Comparison of ENCODE assay signal across 8 mouse cellular contexts in the genomic region with DNA sequence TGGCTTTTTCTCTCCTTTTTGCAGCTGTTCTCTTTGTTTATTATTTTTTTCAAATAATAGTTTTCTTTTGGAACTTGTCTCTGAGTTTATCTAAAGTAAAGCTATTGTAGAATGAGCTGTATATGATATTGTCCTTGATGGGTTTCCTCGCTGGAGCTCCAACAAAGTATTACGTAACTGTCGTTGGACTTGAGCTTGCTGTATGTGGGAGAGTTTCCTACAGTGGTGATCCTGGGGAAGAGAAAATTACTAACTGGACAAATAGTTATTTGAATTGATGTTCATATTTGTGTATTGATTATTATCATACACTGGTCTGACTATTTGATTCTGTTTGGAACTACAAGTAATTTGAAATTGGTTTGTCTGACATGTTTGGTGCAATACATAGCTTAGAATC. TPM values are rescaled to one million over a fixed set of nuclear protein-coding genes. Genes with fewer than 3 reads are reported as not detected.
A peak's percentile ranks its signal among the peaks of the same experiment; 100 is the strongest.
DNase-seq lines count a peak whose midpoint lies in the region; ATAC-seq lines count a peak whose summit lies in the region.

No protein-coding gene starts in this region.

- H3K27ac ChIP-seq in kidney, embryonic 15.5 days: no peak overlapping the region
- H3K27ac ChIP-seq in brown adipose tissue, adult 24 weeks (replicated peaks; ENCODE audit: low read depth, low read length): no peak overlapping the region
- no peak overlapping the region for H3K27ac ChIP-seq in hindbrain, embryonic 15.5 days (replicated peaks)
- H3K27ac ChIP-seq in midbrain, embryonic 14.5 days (replicated peaks; ENCODE audit: low read depth, low read length): no peak overlapping the region

- H3K27me3 ChIP-seq in kidney, embryonic 15.5 days: no peaks in the 10 kb centered on the region
- no peaks in the 10 kb centered on the region for H3K27me3 ChIP-seq in hindbrain, embryonic 15.5 days
- H3K27me3 ChIP-seq in midbrain, embryonic 14.5 days (ENCODE audit: control insufficient read depth, insufficient read depth, low read length): 0 out of 2 replicates have a peak, but pooled peaks cover 2% of the 10 kb centered on the region

- H3K4me2 ChIP-seq in kidney, embryonic 15.5 days: peak overlapping the region; percentile 84
- H3K4me2 ChIP-seq in hindbrain, embryonic 15.5 days: peak overlapping the region; percentile 68
- peak overlapping the region; percentile 64 for H3K4me2 ChIP-seq in midbrain, embryonic 14.5 days (ENCODE audit: low read length)

- H3K4me3 ChIP-seq in kidney, embryonic 15.5 days (replicated peaks): peak overlapping the region; percentile 93
- peak overlapping the region; percentile 94; the same call in 1 of the 2 replicates for H3K4me3 ChIP-seq in brown adipose tissue, adult 24 weeks (ENCODE audit: insufficient read depth, low read depth, low read length)
- H3K4me3 ChIP-seq in hindbrain, embryonic 15.5 days: peak overlapping the region; percentile 97
- peak overlapping the region; percentile 94 for H3K4me3 ChIP-seq in midbrain, embryonic 14.5 days (replicated peaks; ENCODE audit: low read depth, low read length)

- peaks cover 45% of the 10 kb centered on the region for H3K4me1 ChIP-seq in kidney, embryonic 15.5 days
- peaks cover 9% of the 10 kb centered on the region for H3K4me1 ChIP-seq in brown adipose tissue, adult 24 weeks (ENCODE audit: control insufficient read depth, insufficient read depth, insufficient read length, low read length)
- H3K4me1 ChIP-seq in hindbrain, embryonic 15.5 days (replicated peaks): peaks cover 57% of the 10 kb centered on the region
- peaks cover 35% of the 10 kb centered on the region for H3K4me1 ChIP-seq in midbrain, embryonic 14.5 days (ENCODE audit: control insufficient read depth, insufficient read depth, low read length)

- no peaks in the 10 kb centered on the region for H3K9me3 ChIP-seq in kidney, embryonic 15.5 days (replicated peaks)
- H3K9me3 ChIP-seq in hindbrain, embryonic 15.5 days: no peaks in the 10 kb centered on the region
- H3K9me3 ChIP-seq in midbrain, embryonic 14.5 days (ENCODE audit: control insufficient read depth, low read length): no peaks in the 10 kb centered on the region

- ATAC-seq in kidney, embryonic 15.5 days (replicated peaks; ENCODE audit: low FRiP score): no peak
- ATAC-seq in hindbrain, embryonic 15.5 days (ENCODE audit: low FRiP score, low read depth): no peak
- no peak for ATAC-seq in midbrain, embryonic 14.5 days (ENCODE audit: low FRiP score, low TSS enrichment)

- peaks cover 16% of the 10 kb centered on the region for H3K36me3 ChIP-seq in kidney, embryonic 15.5 days
- peaks cover 9% of the 10 kb centered on the region; the same call in 1 of the 2 replicates for H3K36me3 ChIP-seq in hindbrain, embryonic 15.5 days
- H3K36me3 ChIP-seq in midbrain, embryonic 14.5 days (ENCODE audit: control insufficient read depth, insufficient read depth, low read length): peaks cover 13% of the 10 kb centered on the region

- H3K9ac ChIP-seq in kidney, embryonic 15.5 days: peak overlapping the region; percentile 95
- 0 out of 2 replicates have a peak overlapping the region, but pooled peaks have one; percentile 13 for H3K9ac ChIP-seq in hindbrain, embryonic 15.5 days
- H3K9ac ChIP-seq in midbrain, embryonic 14.5 days (replicated peaks; ENCODE audit: low read length): no peak overlapping the region

- DNase-seq in kidney, adult 9 months: no peak
- no peak for DNase-seq in midbrain, embryonic 14.5 days
- no peak for DNase-seq in adrenal gland, postnatal 10 days
- no peak for DNase-seq in right cerebral cortex, adult 2 months (ENCODE audit: low spot score in 2 of 2)
- no peak for DNase-seq in frontal cortex, postnatal 36 days (ENCODE audit: low spot score in 2 of 2)

- WGBS in kidney, embryonic 15.5 days: 3% methylated on average over 3 of the region's 3 CpGs
- 17% methylated on average over 3 of the region's 3 CpGs for WGBS in hindbrain, embryonic 15.5 days
- WGBS in midbrain, embryonic 14.5 days: 28% methylated on average over 3 of the region's 3 CpGs

RNA-seq across cellular contexts. Expression of gene Wdr82, which starts 1.8 kb away (rescaled TPM):
- 21.9 and 28.3 TPM in 2 replicates for polyA plus RNA-seq in kidney, embryonic 15.5 days (2015; fragmentation: Nextera tagmentation; extraction: Ambion mirVana)
- 19.7 and 20.3 TPM in 2 replicates for polyA plus RNA-seq in brown adipose tissue, adult 24 weeks (2012; ENCODE audit: insufficient read depth, insufficient read length, missing spikeins)
- polyA plus RNA-seq in hindbrain, embryonic 15.5 days (2015; fragmentation: Nextera tagmentation; extraction: Ambion mirVana): 35.9 and 36.6 TPM in 2 replicates
- polyA plus RNA-seq in midbrain, embryonic 14.5 days (2014; fragmentation: Nextera tagmentation; extraction: Ambion mirVana): 54.0 and 75.3 TPM in 2 replicates
- 10 to 100 TPM; 72.1 to 87.6 TPM for total RNA-seq in adrenal gland, postnatal 10 days (2021)

RNA-seq across cellular contexts. Expression of gene Glyctk, which starts 14.6 kb away (rescaled TPM):
- 7.9 and 9.4 TPM in 2 replicates for polyA plus RNA-seq in kidney, embryonic 15.5 days (2015; fragmentation: Nextera tagmentation; extraction: Ambion mirVana)
- polyA plus RNA-seq in brown adipose tissue, adult 24 weeks (2012; ENCODE audit: insufficient read depth, insufficient read length, missing spikeins): 1.3 and 2.2 TPM in 2 replicates
- polyA plus RNA-seq in hindbrain, embryonic 15.5 days (2015; fragmentation: Nextera tagmentation; extraction: Ambion mirVana): 2.8 TPM in 2 replicates
- polyA plus RNA-seq in midbrain, embryonic 14.5 days (2014; fragmentation: Nextera tagmentation; extraction: Ambion mirVana): 4.6 and 6.8 TPM in 2 replicates
- 10 to 100 TPM; 15.7 to 23.2 TPM for total RNA-seq in adrenal gland, postnatal 10 days (2021)

RNA-seq across cellular contexts. Expression of gene Ppm1m, which starts 27.0 kb away (rescaled TPM):
- 49.0 and 55.1 TPM in 2 replicates for polyA plus RNA-seq in kidney, embryonic 15.5 days (2015; fragmentation: Nextera tagmentation; extraction: Ambion mirVana)
- polyA plus RNA-seq in brown adipose tissue, adult 24 weeks (2012; ENCODE audit: insufficient read depth, insufficient read length, missing spikeins): 104 and 137 TPM in 2 replicates
- polyA plus RNA-seq in hindbrain, embryonic 15.5 days (2015; fragmentation: Nextera tagmentation; extraction: Ambion mirVana): 17.6 and 21.2 TPM in 2 replicates
- polyA plus RNA-seq in midbrain, embryonic 14.5 days (2014; fragmentation: Nextera tagmentation; extraction: Ambion mirVana): 11.3 and 13.1 TPM in 2 replicates
- total RNA-seq in adrenal gland, postnatal 10 days (2021): 100 to 1,000 TPM; 119 to 129 TPM

RNA-seq across cellular contexts. Expression of gene Twf2, which starts 30.4 kb away (rescaled TPM):
- polyA plus RNA-seq in kidney, embryonic 15.5 days (2015; fragmentation: Nextera tagmentation; extraction: Ambion mirVana): 67.0 and 73.4 TPM in 2 replicates
- polyA plus RNA-seq in brown adipose tissue, adult 24 weeks (2012; ENCODE audit: insufficient read depth, insufficient read length, missing spikeins): 13.6 and 19.5 TPM in 2 replicates
- 50.5 and 52.0 TPM in 2 replicates for polyA plus RNA-seq in hindbrain, embryonic 15.5 days (2015; fragmentation: Nextera tagmentation; extraction: Ambion mirVana)
- polyA plus RNA-seq in midbrain, embryonic 14.5 days (2014; fragmentation: Nextera tagmentation; extraction: Ambion mirVana): 46.4 and 55.4 TPM in 2 replicates
- 10 to 100 TPM; 38.5 to 58.6 TPM for total RNA-seq in adrenal gland, postnatal 10 days (2021)

RNA-seq across cellular contexts. Expression of gene Tlr9, which starts 49.9 kb away (rescaled TPM):
- polyA plus RNA-seq in kidney, embryonic 15.5 days (2015; fragmentation: Nextera tagmentation; extraction: Ambion mirVana): 0.09 TPM in 1 of 2 replicates, not detected in the other
- polyA plus RNA-seq in brown adipose tissue, adult 24 weeks (2012; ENCODE audit: insufficient read depth, insufficient read length, missing spikeins): 0.48 and 0.88 TPM in 2 replicates
- polyA plus RNA-seq in hindbrain, embryonic 15.5 days (2015; fragmentation: Nextera tagmentation; extraction: Ambion mirVana): 0.09 and 0.10 TPM in 2 replicates
- 0.08 and 0.09 TPM in 2 replicates for polyA plus RNA-seq in midbrain, embryonic 14.5 days (2014; fragmentation: Nextera tagmentation; extraction: Ambion mirVana)
- 1 to 10 TPM; 1.2 to 1.5 TPM for total RNA-seq in adrenal gland, postnatal 10 days (2021)
